Mouse (Mus musculus): ENCODE results near the gene Smndc1. TPM values are rescaled to one million over a fixed set of nuclear protein-coding genes. Genes with fewer than 3 reads are reported as not detected.

Gene Smndc1
- total RNA-seq, 1 experiment from 2014 or later = 45.5 TPM

- no peak for ATAC-seq (ENCODE audit: extremely low read depth, insufficient number of reproducible peaks, low FRiP score, poor library complexity, severe bottlenecking)
These were observed 2.5 kb upstream of the Smndc1 start for GRCm38 (mm10) chr19:53392781-53393343.

GRCm38 (mm10) chr19:53391787-53392186 is 1.4 kb upstream of the Smndc1 start:
- no peak for ATAC-seq (ENCODE audit: extremely low read depth, insufficient number of reproducible peaks, low FRiP score, poor library complexity, severe bottlenecking)

GRCm38 (mm10) chr19:53391386-53391785 is 1.0 kb upstream of the Smndc1 start:
- ATAC-seq (ENCODE audit: extremely low read depth, insufficient number of reproducible peaks, low FRiP score, poor library complexity, severe bottlenecking) = no peak

GRCm38 (mm10) chr19:53389851-53390431 is 437 bp downstream of the Smndc1 start:
- peak; percentile 37; the same call in 1 of the 2 replicates for ATAC-seq (ENCODE audit: extremely low read depth, insufficient number of reproducible peaks, low FRiP score, poor library complexity, severe bottlenecking)

- ATAC-seq (ENCODE audit: extremely low read depth, insufficient number of reproducible peaks, low FRiP score, poor library complexity, severe bottlenecking) = no peak
These were observed 961 bp downstream of the Smndc1 start for GRCm38 (mm10) chr19:53389417-53389816.

GRCm38 (mm10) chr19:53383336-53383735 is 7.0 kb downstream of the Smndc1 start:
- ATAC-seq (ENCODE audit: extremely low read depth, insufficient number of reproducible peaks, low FRiP score, poor library complexity, severe bottlenecking) = no peak

GRCm38 (mm10) chr19:53378421-53378820 is 12.0 kb downstream of the Smndc1 start:
- ATAC-seq (ENCODE audit: extremely low read depth, insufficient number of reproducible peaks, low FRiP score, poor library complexity, severe bottlenecking) = no peak

GRCm38 (mm10) chr19:53377652-53378051 is 12.7 kb downstream of the Smndc1 start:
- ATAC-seq (ENCODE audit: extremely low read depth, insufficient number of reproducible peaks, low FRiP score, poor library complexity, severe bottlenecking) = no peak

GRCm38 (mm10) chr19:53375816-53376215 is 14.6 kb downstream of the Smndc1 start:
- no peak for ATAC-seq (ENCODE audit: extremely low read depth, insufficient number of reproducible peaks, low FRiP score, poor library complexity, severe bottlenecking)

GRCm38 (mm10) chr19:53375299-53375698 is 15.1 kb downstream of the Smndc1 start:
- no peak for ATAC-seq (ENCODE audit: extremely low read depth, insufficient number of reproducible peaks, low FRiP score, poor library complexity, severe bottlenecking)

GRCm38 (mm10) chr19:53373570-53373969 is 16.8 kb downstream of the Smndc1 start:
- no peak for ATAC-seq (ENCODE audit: extremely low read depth, insufficient number of reproducible peaks, low FRiP score, poor library complexity, severe bottlenecking)

- no peak for ATAC-seq (ENCODE audit: extremely low read depth, insufficient number of reproducible peaks, low FRiP score, poor library complexity, severe bottlenecking)
These were observed 18.7 kb downstream of the Smndc1 start, which contains the start of gene Gm10197 for GRCm38 (mm10) chr19:53371666-53372065. Gm10197 (minus strand) TSS chr19:53371766.

- no peak for ATAC-seq (ENCODE audit: extremely low read depth, insufficient number of reproducible peaks, low FRiP score, poor library complexity, severe bottlenecking)
These were observed 20.1 kb downstream of the Smndc1 start for GRCm38 (mm10) chr19:53370233-53370632.

GRCm38 (mm10) chr19:53369469-53370043 is 20.8 kb downstream of the Smndc1 start:
- ATAC-seq (ENCODE audit: extremely low read depth, insufficient number of reproducible peaks, low FRiP score, poor library complexity, severe bottlenecking) = peak; percentile 53; the same call in 1 of the 2 replicates

GRCm38 (mm10) chr19:53366881-53367280 is 23.5 kb downstream of the Smndc1 start:
- ATAC-seq (ENCODE audit: extremely low read depth, insufficient number of reproducible peaks, low FRiP score, poor library complexity, severe bottlenecking) = no peak

- ATAC-seq (ENCODE audit: extremely low read depth, insufficient number of reproducible peaks, low FRiP score, poor library complexity, severe bottlenecking) = no peak
These were observed 24.2 kb downstream of the Smndc1 start for GRCm38 (mm10) chr19:53366057-53366775.

- ATAC-seq (ENCODE audit: extremely low read depth, insufficient number of reproducible peaks, low FRiP score, poor library complexity, severe bottlenecking) = no peak
These were observed 25.4 kb downstream of the Smndc1 start for GRCm38 (mm10) chr19:53364963-53365362.

GRCm38 (mm10) chr19:53364551-53364950 is 25.8 kb downstream of the Smndc1 start:
- ATAC-seq (ENCODE audit: extremely low read depth, insufficient number of reproducible peaks, low FRiP score, poor library complexity, severe bottlenecking) = no peak

GRCm38 (mm10) chr19:53362967-53363366 is 27.4 kb downstream of the Smndc1 start:
- peak; percentile 41; the same call in 1 of the 2 replicates for ATAC-seq (ENCODE audit: extremely low read depth, insufficient number of reproducible peaks, low FRiP score, poor library complexity, severe bottlenecking)
